Mouse (Mus musculus) E14TG2a.4 (cell line): ENCODE data around the gene Nrxn1.
A peak's percentile ranks its signal among the peaks of the same experiment; 100 is the strongest.

Experiments used
- H3K27me3 ChIP-seq: 2 replicates; pipeline ENCODE4 v1.6.1; 2014; ENCODE audit warnings: low read length, control low read depth; ENCODE audit not compliant: insufficient read depth
- H3K36me3 ChIP-seq: 2 replicates; pipeline ENCODE4 v1.6.1; 2014; ENCODE audit warnings: low read length, control low read depth; ENCODE audit not compliant: insufficient read depth
- H3K4me1 ChIP-seq: replicated peaks from 2 replicates; pipeline ENCODE4 v1.6.1; 2014; ENCODE audit warnings: low read depth, low read length, control low read depth
- H3K4me3 ChIP-seq: replicated peaks from 2 replicates; pipeline ENCODE4 v1.5.1; 2014; ENCODE audit warnings: mild to moderate bottlenecking, low read length
- H3K9me3 ChIP-seq: 2 replicates; pipeline ENCODE4 v1.6.1; 2014; ENCODE audit warnings: low read length, control low read depth
- CTCF ChIP-seq: conservative IDR thresholded peaks from 2 replicates; pipeline ENCODE4 v1.5.1; 2014; ENCODE audit warnings: low read length
- NANOG ChIP-seq: IDR thresholded peaks from 2 replicates; pipeline ENCODE4 v1.6.1; 2014; ENCODE audit warnings: borderline replicate concordance, low read length, mixed read lengths
- POU5F1 ChIP-seq: IDR thresholded peaks from 2 replicates; pipeline ENCODE4 v1.6.1; 2014; ENCODE audit warnings: low read length, borderline replicate concordance

The Nrxn1 gene

GRCm38 (mm10) chr17:90997714-90998113 lies 95.2 kb downstream of the Nrxn1 start:
- Histone ChIP-seq H3K4me3 (no peak overlapping the region), H3K4me1 (peaks cover 9% of the 10 kb centered on the region), H3K9me3 (no peaks in the 10 kb centered on the region), H3K36me3 (no peaks in the 10 kb centered on the region), H3K27me3 (no peaks in the 10 kb centered on the region)
- TF ChIP-seq CTCF (no peak), POU5F1 (no peak), NANOG (no peak)

GRCm38 (mm10) chr17:90995436-90995835 lies 97.4 kb downstream of the Nrxn1 start:
- TF ChIP-seq POU5F1 (peak; percentile 28; the same call in 1 of the 2 replicates), NANOG (peak; percentile 64; the same call in 1 of the 2 replicates), CTCF (no peak)
- H3K36me3 ChIP-seq, result no peaks in the 10 kb centered on the region
- H3K27me3 ChIP-seq, result no peaks in the 10 kb centered on the region
- H3K4me3 ChIP-seq, result no peak overlapping the region
- H3K9me3 ChIP-seq, result no peaks in the 10 kb centered on the region
- peaks cover 9% of the 10 kb centered on the region for H3K4me1 ChIP-seq

GRCm38 (mm10) chr17:90994247-90994646 lies 98.6 kb downstream of the Nrxn1 start:
- no peaks in the 10 kb centered on the region for H3K27me3 ChIP-seq
- TF ChIP-seq NANOG, result no peak
- TF ChIP-seq CTCF, result no peak
- no peak for TF ChIP-seq POU5F1
- H3K36me3 ChIP-seq, result no peaks in the 10 kb centered on the region
- peaks cover 9% of the 10 kb centered on the region for H3K4me1 ChIP-seq
- no peaks in the 10 kb centered on the region for H3K9me3 ChIP-seq
- H3K4me3 ChIP-seq, result no peak overlapping the region

- TF ChIP-seq POU5F1 (no peak), NANOG (no peak), CTCF (no peak)
- no peaks in the 10 kb centered on the region for H3K9me3 ChIP-seq
Measured at GRCm38 (mm10) chr17:90990747-90991146, 102.1 kb downstream of the Nrxn1 start.

GRCm38 (mm10) chr17:90962904-90963531 lies 129.9 kb downstream of the Nrxn1 start:
- Histone ChIP-seq H3K4me3 (no peak overlapping the region), H3K36me3 (no peaks in the 10 kb centered on the region), H3K27me3 (no peaks in the 10 kb centered on the region), H3K9me3 (no peaks in the 10 kb centered on the region), H3K4me1 (no peaks in the 10 kb centered on the region)
- TF ChIP-seq POU5F1 (no peak), CTCF (peak; percentile 43), NANOG (no peak)

More at GRCm38 (mm10) chr17:90990747-90991146, 102.1 kb downstream of the Nrxn1 start:
- no peaks in the 10 kb centered on the region for H3K27me3 ChIP-seq
- H3K4me3 ChIP-seq, result no peak overlapping the region
- H3K36me3 ChIP-seq, result no peaks in the 10 kb centered on the region
- peaks cover 7% of the 10 kb centered on the region for H3K4me1 ChIP-seq

- no peaks in the 10 kb centered on the region for H3K36me3 ChIP-seq
- no peaks in the 10 kb centered on the region for H3K9me3 ChIP-seq
- no peaks in the 10 kb centered on the region for H3K27me3 ChIP-seq
- TF ChIP-seq NANOG, result no peak
- no peak for TF ChIP-seq CTCF
- TF ChIP-seq POU5F1, result no peak
- no peak overlapping the region for H3K4me3 ChIP-seq
- no peaks in the 10 kb centered on the region for H3K4me1 ChIP-seq
Measured at GRCm38 (mm10) chr17:90955221-90955620, 137.7 kb downstream of the Nrxn1 start.

GRCm38 (mm10) chr17:90934929-90935328 lies 157.9 kb downstream of the Nrxn1 start:
- H3K27me3 ChIP-seq, result no peaks in the 10 kb centered on the region
- no peak overlapping the region for H3K4me3 ChIP-seq
- no peaks in the 10 kb centered on the region for H3K9me3 ChIP-seq
- TF ChIP-seq POU5F1, result no peak
- TF ChIP-seq CTCF, result no peak
- TF ChIP-seq NANOG, result no peak
- no peaks in the 10 kb centered on the region for H3K4me1 ChIP-seq
- H3K36me3 ChIP-seq, result no peaks in the 10 kb centered on the region

- no peaks in the 10 kb centered on the region for H3K36me3 ChIP-seq
- H3K4me1 ChIP-seq, result 0 out of 2 replicates have a peak, but pooled peaks cover 3% of the 10 kb centered on the region
- TF ChIP-seq NANOG (no peak), POU5F1 (no peak), CTCF (no peak)
Measured at GRCm38 (mm10) chr17:90913320-90913719, 179.6 kb downstream of the Nrxn1 start.

GRCm38 (mm10) chr17:90912746-90913145 lies 180.1 kb downstream of the Nrxn1 start:
- Histone ChIP-seq H3K9me3 (no peaks in the 10 kb centered on the region), H3K36me3 (no peaks in the 10 kb centered on the region), H3K27me3 (no peaks in the 10 kb centered on the region), H3K4me3 (no peak overlapping the region), H3K4me1 (0 out of 2 replicates have a peak, but pooled peaks cover 3% of the 10 kb centered on the region)
- TF ChIP-seq POU5F1, result no peak
- TF ChIP-seq NANOG, result no peak
- TF ChIP-seq CTCF, result no peak

More at GRCm38 (mm10) chr17:90913320-90913719, 179.6 kb downstream of the Nrxn1 start:
- Histone ChIP-seq H3K9me3 (no peaks in the 10 kb centered on the region), H3K27me3 (no peaks in the 10 kb centered on the region), H3K4me3 (no peak overlapping the region)
